Mouse (Mus musculus): ENCODE results near the gene Flywch1. TPM values are rescaled to one million over a fixed set of nuclear protein-coding genes. Genes with fewer than 3 reads are reported as not detected.
A peak's percentile ranks its signal among the peaks of the same experiment; 100 is the strongest.

Gene Flywch1
- polyA plus RNA-seq, 1 experiment from 2014 or later: 67.5 TPM

DNA sequence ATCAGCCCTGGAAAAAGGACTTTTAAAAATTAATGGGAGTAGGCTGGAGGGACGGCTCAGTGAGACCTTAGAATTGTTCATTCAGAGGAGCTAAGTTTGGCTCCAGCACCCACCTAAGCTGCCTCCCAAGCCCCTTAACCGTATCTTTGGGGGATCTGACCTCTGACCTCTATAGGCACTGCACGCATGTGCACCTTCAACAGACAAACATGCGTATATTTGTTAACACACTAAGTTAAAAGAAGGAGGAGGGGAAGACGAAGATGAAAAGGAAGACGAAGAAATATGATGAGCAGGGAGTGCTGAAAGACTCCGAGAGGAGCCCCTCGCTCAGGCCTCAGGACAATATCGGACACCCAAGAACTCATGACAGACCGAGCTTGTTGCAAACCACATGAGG, 30.2 kb upstream of the Flywch1 start:
- 92% methylated on average over 10 of the region's 10 CpGs for WGBS
- Histone ChIP-seq H3K9me3 (replicated peaks) (no peaks in the 10 kb centered on the region), H3K4me3 (no peak overlapping the region), H3K27ac (ENCODE audit: poor library complexity, severe bottlenecking) (no peak overlapping the region), H3K9ac (no peak overlapping the region), H3K36me3 (no peaks in the 10 kb centered on the region), H3K4me1 (replicated peaks) (peaks cover 9% of the 10 kb centered on the region), H3K27me3 (replicated peaks) (no peaks in the 10 kb centered on the region), H3K4me2 (no peak overlapping the region)
- no peak for ATAC-seq (ENCODE audit: insufficient number of reproducible peaks, low FRiP score)

DNA sequence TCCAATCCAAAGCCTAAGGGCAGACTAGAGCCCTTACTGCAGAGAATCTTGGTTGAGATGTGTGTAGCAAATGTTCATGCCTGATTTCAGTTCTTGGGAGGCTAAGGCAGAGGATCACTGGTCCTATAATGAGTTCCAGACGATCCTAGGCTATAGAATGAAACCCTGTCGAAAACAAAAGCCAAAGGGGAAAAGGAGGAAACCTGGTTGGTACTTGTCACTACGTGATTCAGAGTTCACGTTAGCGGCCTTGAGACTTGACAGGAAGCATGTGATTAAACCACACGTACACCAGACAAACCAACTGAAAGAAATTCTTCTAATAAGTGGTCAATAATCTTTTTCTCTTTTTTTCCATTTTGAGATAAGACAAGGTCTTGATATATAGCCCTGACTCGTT, 25.9 kb upstream of the Flywch1 start:
- no peaks in the 10 kb centered on the region for H3K36me3 ChIP-seq
- H3K27me3 ChIP-seq (replicated peaks): no peaks in the 10 kb centered on the region
- no peak for ATAC-seq (ENCODE audit: insufficient number of reproducible peaks, low FRiP score)
- no peak overlapping the region for H3K9ac ChIP-seq
- 65% methylated on average over 7 of the region's 7 CpGs for WGBS
- no peaks in the 10 kb centered on the region for H3K9me3 ChIP-seq (replicated peaks)
- no peak overlapping the region for H3K27ac ChIP-seq (ENCODE audit: poor library complexity, severe bottlenecking)
- H3K4me1 ChIP-seq (replicated peaks): no peaks in the 10 kb centered on the region
- H3K4me2 ChIP-seq: no peak overlapping the region
- no peak overlapping the region for H3K4me3 ChIP-seq

- H3K4me2 ChIP-seq: no peak overlapping the region
- 91% methylated on average over 8 of the region's 8 CpGs for WGBS
- no peak for ATAC-seq (ENCODE audit: insufficient number of reproducible peaks, low FRiP score)
Observed at GRCm38 (mm10) chr17:23795323-23795722, 23.9 kb upstream of the Flywch1 start.

DNA sequence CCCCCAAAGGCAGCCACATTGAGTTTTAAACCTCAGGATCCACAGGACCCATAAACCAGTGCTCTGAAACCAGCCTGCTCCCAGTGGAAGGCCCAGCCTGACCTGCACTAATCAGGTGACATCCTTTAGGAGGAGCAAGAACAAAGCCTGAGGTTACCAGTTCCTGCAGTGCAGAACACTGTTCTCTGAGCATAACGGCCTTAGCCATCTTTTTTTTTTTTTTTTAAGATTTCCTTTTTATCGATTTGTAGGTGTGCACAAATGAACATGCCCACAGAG, 19.6 kb upstream of the Flywch1 start:
- H3K27ac ChIP-seq (ENCODE audit: poor library complexity, severe bottlenecking): no peak overlapping the region
- H3K27me3 ChIP-seq (replicated peaks): no peaks in the 10 kb centered on the region
- H3K4me3 ChIP-seq: peak overlapping the region; percentile 50
- WGBS: 60% methylated on average over 2 of the region's 2 CpGs
- H3K4me2 ChIP-seq: peak overlapping the region; percentile 76
- ATAC-seq (ENCODE audit: insufficient number of reproducible peaks, low FRiP score): peak; percentile 13; the same call in 1 of the 2 replicates
- peaks cover 13% of the 10 kb centered on the region for H3K4me1 ChIP-seq (replicated peaks)
- H3K9me3 ChIP-seq (replicated peaks): no peaks in the 10 kb centered on the region
- H3K36me3 ChIP-seq: no peaks in the 10 kb centered on the region
- peak overlapping the region; percentile 83 for H3K9ac ChIP-seq

More at GRCm38 (mm10) chr17:23795323-23795722, 23.9 kb upstream of the Flywch1 start:
- no peaks in the 10 kb centered on the region for H3K27me3 ChIP-seq (replicated peaks)
- no peak overlapping the region for H3K9ac ChIP-seq
- no peaks in the 10 kb centered on the region for H3K36me3 ChIP-seq
- no peaks in the 10 kb centered on the region for H3K9me3 ChIP-seq (replicated peaks)
- no peaks in the 10 kb centered on the region for H3K4me1 ChIP-seq (replicated peaks)
- no peak overlapping the region for H3K27ac ChIP-seq (ENCODE audit: poor library complexity, severe bottlenecking)
- no peak overlapping the region for H3K4me3 ChIP-seq

DNA sequence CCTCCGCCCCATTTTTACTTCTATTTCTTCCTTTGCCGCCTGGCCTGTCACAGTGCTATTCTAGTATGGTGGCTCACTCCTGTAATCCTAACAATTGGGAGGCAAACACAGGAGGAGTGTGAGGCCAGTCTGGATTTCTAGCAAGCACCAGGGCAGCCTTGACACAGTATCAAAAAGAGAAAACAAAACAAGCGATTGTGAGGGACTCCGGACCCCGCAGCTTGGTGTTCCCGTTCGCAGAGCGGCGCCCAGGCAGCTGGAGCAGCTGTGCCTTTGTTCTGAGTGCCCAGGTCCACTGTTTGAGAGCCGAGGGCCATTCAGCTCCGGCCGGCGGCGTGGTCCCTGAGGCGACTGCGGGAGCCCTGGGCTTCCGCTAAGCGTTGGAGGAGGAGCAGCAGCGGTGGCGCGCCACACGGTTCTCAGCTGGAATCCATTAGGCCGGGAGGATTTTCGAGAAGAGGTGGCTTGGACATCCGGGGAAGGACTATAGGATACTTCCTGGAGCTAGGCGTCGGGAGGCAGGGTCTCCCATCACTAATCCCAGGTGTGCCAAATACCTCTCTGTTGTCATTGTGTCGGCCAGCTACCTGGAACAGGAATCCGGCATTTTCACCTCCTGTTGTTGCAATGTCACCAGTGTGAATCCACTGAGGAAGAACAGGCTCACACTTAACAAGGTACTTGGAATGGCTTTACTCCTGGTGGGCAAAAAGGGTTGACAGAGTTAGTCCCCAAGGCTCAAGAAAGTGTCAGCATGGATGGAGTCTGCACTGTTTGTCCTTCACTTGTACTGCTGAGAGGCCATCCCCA, 19.1 kb upstream of the Flywch1 start, which contains the start of gene Srrm2:
TSS of gene Srrm2 (plus strand) at position 264 of the 810 bp plus-strand sequence.
- peaks cover 13% of the 10 kb centered on the region for H3K4me1 ChIP-seq (replicated peaks)
- H3K9ac ChIP-seq: peak within 1 kb of the TSS; percentile 83
- no peaks in the 10 kb centered on the region for H3K27me3 ChIP-seq (replicated peaks)
- WGBS: 2% methylated on average over 29 of the region's 29 CpGs
- H3K36me3 ChIP-seq: no peaks in the 10 kb centered on the region
- peak within 1 kb of the TSS; percentile 81 for H3K27ac ChIP-seq (ENCODE audit: poor library complexity, severe bottlenecking)
- peak within 1 kb of the TSS; percentile 50 for H3K4me3 ChIP-seq
- H3K4me2 ChIP-seq: peak within 1 kb of the TSS; percentile 76
- no peaks in the 10 kb centered on the region for H3K9me3 ChIP-seq (replicated peaks)
- peak; percentile 60; the same call in 1 of the 2 replicates for ATAC-seq (ENCODE audit: insufficient number of reproducible peaks, low FRiP score)

DNA sequence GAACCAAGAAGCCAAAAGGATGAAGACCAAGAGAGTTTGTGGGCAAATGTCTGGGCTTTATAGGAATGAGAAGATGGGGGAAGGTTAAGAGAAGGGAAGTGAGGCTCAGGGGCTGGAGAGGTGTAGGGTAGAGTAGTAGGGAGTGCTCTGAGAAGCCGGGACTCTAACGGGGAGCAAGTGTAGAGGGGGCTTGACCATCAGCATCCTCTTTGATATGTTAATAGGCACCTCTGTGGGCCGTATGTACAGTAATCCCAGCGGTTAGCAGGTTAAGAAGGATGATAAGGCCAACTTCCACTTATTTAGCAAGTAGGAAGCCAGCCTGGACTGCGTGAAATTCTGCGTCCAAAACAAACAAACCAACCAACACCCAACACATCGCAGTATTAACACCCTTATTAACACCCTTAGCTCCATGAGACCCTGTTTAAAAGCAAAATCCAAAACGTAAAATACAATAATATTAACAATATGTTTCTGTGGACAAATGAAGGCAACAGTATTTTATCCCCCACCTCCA, 18.4 kb upstream of the Flywch1 start:
- Histone ChIP-seq H3K9me3 (replicated peaks) (no peaks in the 10 kb centered on the region), H3K4me2 (peak overlapping the region; percentile 76), H3K4me1 (replicated peaks) (peaks cover 13% of the 10 kb centered on the region), H3K27ac (ENCODE audit: poor library complexity, severe bottlenecking) (peak overlapping the region; percentile 81), H3K36me3 (no peaks in the 10 kb centered on the region), H3K4me3 (peak overlapping the region; percentile 50), H3K9ac (peak overlapping the region; percentile 83), H3K27me3 (replicated peaks) (no peaks in the 10 kb centered on the region)
- WGBS: 11% methylated on average over 8 of the region's 8 CpGs
- ATAC-seq (ENCODE audit: insufficient number of reproducible peaks, low FRiP score): no peak

DNA sequence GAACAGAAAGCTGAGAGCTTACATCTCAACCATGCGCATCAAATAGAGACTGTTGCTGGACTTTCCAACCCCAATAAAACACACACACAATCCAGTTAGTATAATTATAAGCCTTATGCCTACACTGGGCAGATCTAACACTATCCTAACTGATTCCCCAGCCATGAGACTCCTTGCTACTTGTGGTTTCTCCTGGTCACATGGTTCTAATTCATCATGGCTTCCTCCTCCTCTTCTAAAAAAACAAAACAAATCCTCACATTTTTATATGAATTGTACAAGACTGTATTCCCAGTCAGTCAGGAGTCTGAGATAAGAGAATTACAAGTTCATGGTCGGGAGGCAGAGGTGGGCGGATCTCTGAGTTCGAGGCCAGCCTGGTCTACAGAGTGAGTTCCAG, 17.6 kb upstream of the Flywch1 start:
- 77% methylated on average over 4 of the region's 4 CpGs for WGBS
- Histone ChIP-seq H3K36me3 (no peaks in the 10 kb centered on the region), H3K4me2 (no peak overlapping the region), H3K27ac (ENCODE audit: poor library complexity, severe bottlenecking) (no peak overlapping the region), H3K9me3 (replicated peaks) (no peaks in the 10 kb centered on the region), H3K27me3 (replicated peaks) (no peaks in the 10 kb centered on the region), H3K4me1 (replicated peaks) (peaks cover 13% of the 10 kb centered on the region), H3K9ac (no peak overlapping the region), H3K4me3 (no peak overlapping the region)
- ATAC-seq (ENCODE audit: insufficient number of reproducible peaks, low FRiP score): no peak

DNA sequence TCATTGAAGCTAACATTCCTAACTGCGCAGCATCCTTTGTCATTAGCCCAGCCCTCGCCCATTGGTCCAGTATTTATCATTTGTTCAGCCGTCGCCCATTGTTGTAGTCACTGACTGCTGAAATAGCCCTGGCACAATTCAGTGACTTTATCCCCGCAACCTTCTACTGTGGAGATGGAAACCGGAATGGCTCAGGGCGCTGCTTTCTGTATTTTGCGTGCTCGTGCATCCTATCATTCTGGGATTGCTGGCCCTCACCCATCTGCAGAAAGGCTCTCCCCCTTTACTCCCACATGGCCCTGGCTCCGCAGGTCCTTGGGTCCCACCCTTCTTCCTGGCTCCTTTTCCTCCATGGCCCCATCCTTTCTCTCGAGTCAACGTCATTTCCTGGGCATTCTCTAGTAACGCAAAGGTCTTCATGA, 15.1 kb upstream of the Flywch1 start:
- no peak overlapping the region for H3K27ac ChIP-seq (ENCODE audit: poor library complexity, severe bottlenecking)
- ATAC-seq (ENCODE audit: insufficient number of reproducible peaks, low FRiP score): no peak
- 0 out of 2 replicates have a peak overlapping the region, but pooled peaks have one; percentile 1 for H3K9ac ChIP-seq
- peak overlapping the region; percentile 84 for H3K4me2 ChIP-seq
- no peaks in the 10 kb centered on the region for H3K27me3 ChIP-seq (replicated peaks)
- no peaks in the 10 kb centered on the region for H3K36me3 ChIP-seq
- H3K9me3 ChIP-seq (replicated peaks): no peaks in the 10 kb centered on the region
- H3K4me1 ChIP-seq (replicated peaks): peaks cover 13% of the 10 kb centered on the region
- H3K4me3 ChIP-seq: peak overlapping the region; percentile 56
- 18% methylated on average over 13 of the region's 13 CpGs for WGBS

DNA sequence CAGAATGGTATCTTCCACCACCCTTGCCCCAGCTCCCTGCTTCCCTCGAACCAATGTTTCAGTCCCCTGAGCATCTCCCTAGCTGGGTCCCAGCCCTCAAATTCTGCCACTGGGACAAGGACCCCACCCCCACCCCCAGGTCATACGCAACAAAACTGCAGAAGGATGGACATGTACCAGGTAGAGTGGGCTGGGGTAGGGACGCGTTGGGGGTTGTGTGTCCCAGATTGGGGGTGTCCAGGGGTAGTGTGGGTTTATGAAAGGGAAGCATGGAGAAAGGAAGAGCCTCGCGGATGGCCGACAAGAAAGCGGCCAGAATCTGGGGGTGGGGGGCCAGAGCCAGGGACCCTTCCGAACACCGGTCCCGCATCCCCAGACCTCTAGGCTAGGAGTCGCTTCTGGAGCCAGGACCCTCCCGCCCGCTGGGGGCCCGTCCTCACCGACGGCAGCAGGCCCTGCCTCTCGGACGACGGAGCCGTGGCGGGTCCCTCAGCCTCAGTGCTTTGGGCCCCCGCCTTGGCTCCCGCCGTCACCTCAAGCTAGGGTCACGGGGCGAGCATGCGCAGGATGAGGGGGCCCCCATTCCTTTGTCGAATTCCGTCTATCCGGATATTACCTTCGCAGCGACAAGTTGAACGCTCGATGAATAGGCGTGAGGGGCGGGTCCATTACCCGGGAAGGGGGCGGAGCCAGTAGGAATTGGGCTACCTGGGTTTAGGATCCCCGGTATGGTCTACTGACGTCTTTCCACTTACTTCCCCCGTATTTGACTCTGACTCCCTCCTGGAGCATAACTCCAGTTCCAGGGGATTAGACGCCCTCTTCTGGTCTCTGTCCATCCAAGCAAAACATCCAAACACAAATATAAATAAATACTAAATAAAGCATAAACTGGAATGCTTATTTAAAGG, 14.4 kb upstream of the Flywch1 start, which contains the start of gene Flywch2:
TSS of gene Flywch2 (minus strand) at position 521 of the 911 bp plus-strand sequence.
- peak; percentile 70 for ATAC-seq (ENCODE audit: insufficient number of reproducible peaks, low FRiP score)
- Histone ChIP-seq H3K36me3 (no peaks in the 10 kb centered on the region), H3K4me3 (peak within 1 kb of the TSS; percentile 56), H3K9me3 (replicated peaks) (no peaks in the 10 kb centered on the region), H3K4me2 (peak within 1 kb of the TSS; percentile 84), H3K9ac (peak within 1 kb of the TSS; percentile 71), H3K27ac (ENCODE audit: poor library complexity, severe bottlenecking) (no peak within 1 kb of the TSS), H3K27me3 (replicated peaks) (no peaks in the 10 kb centered on the region), H3K4me1 (replicated peaks) (peaks cover 13% of the 10 kb centered on the region)
- 3% methylated on average over 43 of the region's 43 CpGs for WGBS

DNA sequence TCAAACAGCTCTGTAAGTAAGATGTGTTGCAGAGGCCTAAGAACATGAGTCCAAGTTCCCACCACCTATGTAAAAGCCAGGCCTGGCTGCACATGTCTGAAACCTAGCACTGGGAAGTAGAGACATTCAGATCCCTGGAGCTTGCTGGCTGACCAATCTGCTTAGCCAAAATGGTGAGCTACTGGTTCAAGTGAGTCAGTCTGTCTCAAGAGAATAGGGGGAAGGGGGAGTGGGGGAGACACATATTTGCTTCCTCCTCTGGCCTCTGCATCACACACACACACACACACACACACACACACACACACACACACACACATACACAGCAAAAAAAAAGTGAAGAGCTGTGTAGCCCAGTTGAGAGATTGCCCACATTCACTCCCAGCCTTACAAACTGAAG, 11.9 kb upstream of the Flywch1 start:
- H3K27ac ChIP-seq (ENCODE audit: poor library complexity, severe bottlenecking): no peak overlapping the region
- no peak for ATAC-seq (ENCODE audit: insufficient number of reproducible peaks, low FRiP score)
- H3K36me3 ChIP-seq: no peaks in the 10 kb centered on the region
- H3K4me2 ChIP-seq: no peak overlapping the region
- no peaks in the 10 kb centered on the region for H3K27me3 ChIP-seq (replicated peaks)
- H3K4me3 ChIP-seq: no peak overlapping the region
- 0 out of 2 replicates have a peak, but pooled peaks cover 4% of the 10 kb centered on the region for H3K4me1 ChIP-seq (replicated peaks)
- H3K9ac ChIP-seq: no peak overlapping the region
- no peaks in the 10 kb centered on the region for H3K9me3 ChIP-seq (replicated peaks)

DNA sequence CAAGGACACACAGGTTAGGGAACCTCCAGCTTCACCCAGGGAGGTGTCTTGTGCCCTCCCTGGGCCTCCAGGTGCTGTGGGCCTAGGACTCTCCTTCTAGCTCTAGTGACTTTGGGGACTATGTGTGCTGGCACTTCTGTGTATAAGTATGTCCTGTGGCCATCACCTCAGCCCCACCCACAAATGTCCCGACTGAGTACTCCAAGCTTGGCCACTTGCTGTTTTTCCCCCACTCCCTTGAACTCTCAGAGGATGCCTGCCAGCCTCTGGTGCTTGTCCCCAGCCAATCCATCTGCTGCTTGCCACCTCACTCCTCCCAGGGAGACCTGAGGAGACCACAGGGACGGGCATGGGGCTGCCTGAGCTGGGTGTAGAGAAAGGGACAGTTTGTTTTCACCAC, 7.0 kb upstream of the Flywch1 start:
- no peaks in the 10 kb centered on the region for H3K4me1 ChIP-seq (replicated peaks)
- no peak overlapping the region for H3K4me2 ChIP-seq
- H3K36me3 ChIP-seq: no peaks in the 10 kb centered on the region
- WGBS: 55% methylated on average over 2 of the region's 2 CpGs
- H3K9me3 ChIP-seq (replicated peaks): no peaks in the 10 kb centered on the region
- H3K27ac ChIP-seq (ENCODE audit: poor library complexity, severe bottlenecking): no peak overlapping the region
- no peak overlapping the region for H3K4me3 ChIP-seq
- ATAC-seq (ENCODE audit: insufficient number of reproducible peaks, low FRiP score): no peak
- H3K27me3 ChIP-seq (replicated peaks): no peaks in the 10 kb centered on the region
- H3K9ac ChIP-seq: no peak overlapping the region
